Mouse (Mus musculus) gastrocnemius, adult 2 months (tissue): ENCODE measurements around the gene Gcc1. TPM values are rescaled to one million over a fixed set of nuclear protein-coding genes. Genes with fewer than 3 reads are reported as not detected.

Experiments
- DNase-seq: peaks from one replicate; pipeline ENCODE4 v3.0.0; 2022
- H3K27ac ChIP-seq: fragments of 200-600 bp; 2 replicates; pipeline ENCODE4 v1.8.1; 2022; ENCODE audit warnings: mild to moderate bottlenecking
- H3K4me3 ChIP-seq: fragments of 200-600 bp; 2 replicates; pipeline ENCODE4 v1.8.1; 2022; ENCODE audit warnings: mild to moderate bottlenecking, moderate library complexity
- CTCF ChIP-seq: fragments of 200-600 bp; IDR thresholded peaks from 2 replicates; pipeline ENCODE4 v1.8.1; 2022; ENCODE audit warnings: antibody characterized with exemption, mild to moderate bottlenecking, moderate library complexity
- intact Hi-C: fragments of 180-260 bp; cut with DNase I; formaldehyde crosslinking; loops from one replicate; pipeline ENCODE4 v1.15.1; 2025
- total RNA-seq, 2 experiments: library from RNA; stranded (reverse); gene quantifications; 2 replicates each; pipeline ENCODE4 v1.2.3; 2021

Gcc1 gene
- total RNA-seq, 2 experiments from 2014 or later = 5.8 to 7.9 TPM

DNA sequence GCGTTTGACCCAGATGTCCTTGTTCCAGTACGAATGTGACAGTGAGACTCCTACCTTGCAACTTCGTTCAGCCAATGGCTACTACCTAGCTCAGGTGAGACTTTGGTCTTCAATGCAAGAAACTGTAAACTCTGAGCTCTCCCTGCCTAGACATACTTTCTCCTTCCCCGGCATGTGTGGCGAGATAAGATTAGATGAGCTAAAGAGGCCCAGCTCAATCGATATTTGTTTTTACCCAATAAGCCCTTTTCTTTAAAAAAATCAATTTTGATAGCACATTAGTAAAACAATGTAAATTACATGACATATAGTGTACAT is 3.3 kb upstream of the Gcc1 start:
- no peak overlapping the region for H3K4me3 ChIP-seq
- intact Hi-C loops = no loop called here
- no peak for TF ChIP-seq CTCF
- no peak overlapping the region for H3K27ac ChIP-seq
- DNase-seq = no peak

DNA sequence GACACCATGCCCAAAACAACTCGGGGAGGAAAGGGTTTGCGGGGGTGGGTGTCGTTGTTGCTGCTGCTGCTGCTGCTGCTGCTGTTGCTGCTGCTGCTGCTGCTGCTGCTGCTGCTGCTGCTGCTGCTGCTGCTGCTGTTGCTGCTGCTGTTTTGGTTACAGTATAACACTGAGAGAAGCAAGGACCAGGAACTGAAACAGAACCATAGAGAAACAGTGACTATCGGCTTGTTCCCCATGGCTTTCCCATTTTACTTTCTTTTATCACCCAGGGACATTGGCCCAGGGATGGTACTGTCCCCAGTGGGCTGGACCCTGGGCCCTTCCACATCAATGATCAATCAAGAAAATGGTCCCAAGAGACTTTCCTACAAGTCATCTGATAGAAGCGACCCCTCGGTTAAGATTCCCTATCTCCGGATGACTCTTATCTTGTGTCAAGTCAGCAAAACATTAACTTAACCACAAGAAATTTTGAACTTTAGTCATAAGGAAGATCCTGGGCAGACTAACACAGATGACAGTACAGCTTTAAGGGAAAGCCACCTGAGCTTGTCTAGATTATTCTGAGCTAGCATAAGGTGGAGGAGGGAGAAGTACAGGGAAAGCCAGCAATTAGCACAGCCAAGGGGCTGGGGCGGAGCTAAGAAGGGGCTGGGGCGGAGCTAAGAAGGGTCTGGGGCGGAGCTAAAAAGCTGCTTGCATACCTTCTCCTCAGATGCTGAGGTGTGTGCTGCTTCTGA is 2.8 kb upstream of the Gcc1 start:
- Histone ChIP-seq H3K27ac (no peak overlapping the region), H3K4me3 (no peak overlapping the region)
- intact Hi-C loops = no loop called here
- TF ChIP-seq CTCF = no peak
- DNase-seq = no peak

DNA sequence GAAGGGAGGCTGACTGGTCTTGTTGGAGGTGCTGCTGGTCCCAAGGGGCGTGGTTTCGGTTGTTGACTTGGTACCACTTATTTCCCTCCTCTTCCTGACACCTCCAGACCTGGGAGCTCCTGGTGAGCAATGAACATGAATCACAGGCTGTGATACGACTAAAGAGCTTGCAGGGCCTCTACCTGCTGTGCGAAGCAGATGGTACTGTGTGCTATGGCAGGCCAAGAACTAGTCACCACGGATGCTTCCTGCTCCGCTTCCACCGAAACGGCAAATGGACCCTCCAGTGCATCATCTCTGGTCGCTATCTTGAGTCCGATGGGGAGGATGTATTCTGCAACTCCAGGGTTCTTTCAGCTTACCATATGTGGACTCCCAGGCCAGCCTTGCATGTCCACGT is 1.7 kb upstream of the Gcc1 start:
- Histone ChIP-seq H3K4me3 (no peak overlapping the region), H3K27ac (no peak overlapping the region)
- no peak for TF ChIP-seq CTCF
- DNase-seq = no peak
- intact Hi-C loops = no loop called here

DNA sequence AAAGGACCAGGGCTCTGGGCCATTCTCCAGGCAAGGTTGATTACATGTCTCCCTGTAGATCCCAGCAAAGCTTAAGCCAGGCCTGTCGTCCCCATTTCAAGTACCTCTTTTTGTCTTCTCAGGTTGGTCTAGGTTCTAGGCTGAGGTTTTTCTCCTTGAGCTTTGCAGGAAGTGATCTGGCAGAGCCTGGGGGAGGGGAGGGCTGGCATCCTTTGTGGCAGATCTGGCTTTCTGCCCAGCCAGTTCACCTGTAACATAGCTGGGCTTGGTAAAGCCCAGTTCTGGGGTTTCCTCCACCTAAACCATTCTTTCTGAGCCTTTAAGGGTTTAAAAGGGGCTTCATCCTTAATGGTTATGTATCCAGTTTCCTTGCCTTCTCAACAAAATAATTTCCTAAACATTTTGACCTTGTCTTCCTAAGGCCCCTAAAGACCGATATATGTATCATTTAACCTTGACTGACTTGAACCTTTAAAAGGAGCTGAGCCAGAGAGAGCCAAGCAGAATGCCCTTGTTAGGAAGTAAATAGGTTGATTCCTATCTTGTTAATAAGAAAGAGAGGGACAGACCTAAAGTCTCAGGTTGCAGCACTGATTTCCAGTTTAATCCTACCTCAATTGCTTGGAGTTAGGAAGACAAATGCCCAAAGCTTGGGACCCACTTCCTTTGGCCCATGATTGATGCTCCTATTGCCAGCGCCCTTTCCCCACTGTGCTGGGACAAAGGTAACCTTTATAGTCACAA is 922 bp downstream of the Gcc1 start, which contains the start of gene Fscn3:
TSS of gene Fscn3 (plus strand) at position 694 of the 744 bp plus-strand sequence.
- no peak for DNase-seq
- intact Hi-C loops = no loop called here
- no peak within 1 kb of the TSS for H3K27ac ChIP-seq
- no peak within 1 kb of the TSS for H3K4me3 ChIP-seq
- no peak for TF ChIP-seq CTCF

DNA sequence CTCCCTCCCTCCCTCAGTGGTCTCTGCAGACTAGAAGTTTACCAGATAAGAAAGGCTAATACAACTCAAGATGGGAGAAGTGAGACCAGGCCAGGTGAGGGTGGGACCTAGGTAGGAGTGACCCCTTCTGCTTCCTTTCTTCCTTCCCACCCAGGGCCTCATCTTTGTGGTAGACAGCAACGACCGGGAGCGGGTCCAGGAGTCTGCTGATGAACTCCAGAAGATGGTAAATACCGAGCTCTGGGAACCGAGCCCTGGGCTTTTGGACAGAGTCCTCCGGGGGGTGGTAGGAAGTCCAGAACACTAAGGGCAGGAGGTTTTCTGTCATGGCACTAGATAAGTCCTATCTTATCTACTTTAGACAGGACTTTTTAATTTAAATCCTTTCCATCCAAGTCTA is 3.2 kb downstream of the Gcc1 start:
- DNase-seq = peak; percentile 26
- Histone ChIP-seq H3K4me3 (peak overlapping the region; percentile 96), H3K27ac (no peak overlapping the region)
- no peak for TF ChIP-seq CTCF
- intact Hi-C loops = no loop called here

DNA sequence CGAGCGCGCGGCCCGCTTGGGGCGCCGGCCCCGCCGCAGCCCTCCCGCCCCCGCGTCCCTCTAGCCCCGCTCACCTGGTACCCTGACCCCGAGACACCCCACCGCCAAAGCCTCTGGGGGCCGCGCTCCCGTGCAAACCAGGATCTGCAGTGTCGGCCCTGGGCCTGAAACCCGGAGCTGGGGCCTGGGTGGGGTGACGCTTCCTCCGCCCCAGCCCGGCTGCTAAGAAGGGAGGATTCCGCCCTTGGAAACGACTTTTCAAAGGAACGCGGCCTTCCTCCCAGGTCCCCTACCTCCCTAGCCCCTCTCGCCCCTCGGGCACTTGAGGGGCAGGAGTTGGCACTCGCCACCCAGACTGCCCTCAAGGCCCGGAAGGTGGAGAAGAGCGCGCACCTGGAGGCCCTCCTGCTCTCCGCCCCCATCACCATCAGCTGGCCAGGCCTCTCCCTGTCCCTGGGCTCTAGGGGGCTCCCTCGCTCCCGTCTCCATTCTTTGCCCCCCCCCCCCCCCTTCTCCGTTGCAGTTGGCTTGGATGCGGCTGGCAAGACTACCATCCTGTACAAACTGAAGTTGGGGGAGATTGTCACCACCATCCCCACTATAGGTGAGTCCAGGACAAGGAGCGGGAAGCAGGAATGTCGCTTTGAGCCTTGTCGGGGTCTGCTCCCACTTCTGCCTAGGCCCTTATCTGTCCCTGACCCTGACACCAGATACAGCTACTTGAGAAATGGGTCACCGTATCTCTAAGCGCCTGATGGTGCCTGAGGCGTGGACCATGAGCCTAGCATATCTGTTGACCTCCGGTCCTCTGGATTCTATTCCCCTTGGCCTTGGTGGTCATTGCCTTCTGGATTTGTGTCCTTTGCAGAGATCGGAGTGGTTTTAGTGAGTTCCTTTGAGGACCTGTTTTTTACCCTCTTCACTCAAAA is 4.2 kb downstream of the Gcc1 start:
- peak overlapping the region; percentile 97 for H3K27ac ChIP-seq
- intact Hi-C loops = loop anchor here (1.0 to 5.0 kb wide), 3 partner anchors 38 to 162 kb away; no protein-coding TSS in a partner anchor
- H3K4me3 ChIP-seq = peak overlapping the region; percentile 96
- peak; percentile 59 for DNase-seq
- peak; percentile 23; the same call in 1 of the 2 replicates for TF ChIP-seq CTCF

DNA sequence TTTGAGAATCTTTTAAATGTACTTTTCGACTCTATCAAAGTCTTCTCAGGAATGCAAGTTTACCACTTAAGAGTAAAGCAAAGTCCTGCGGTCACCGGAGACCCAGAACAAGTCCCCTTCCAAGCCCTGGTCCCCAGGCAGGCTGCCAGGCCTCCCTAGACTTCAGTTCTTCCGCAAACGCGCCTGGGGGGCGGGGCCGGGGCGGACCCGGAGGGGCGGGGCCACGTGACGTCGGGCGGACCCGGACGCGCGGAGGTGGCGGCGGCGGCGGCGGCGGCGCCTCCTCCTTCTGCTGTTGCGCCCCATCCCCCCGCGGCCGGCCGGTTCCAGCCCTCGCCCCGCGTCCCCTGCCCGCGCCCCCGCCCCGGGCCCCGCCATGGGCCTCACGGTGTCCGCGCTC is 4.9 kb downstream of the Gcc1 start, which contains the start of gene Arf5:
TSS of gene Arf5 (plus strand) at position 248 of the 400 bp plus-strand sequence.
- peak within 1 kb of the TSS; percentile 96 for H3K4me3 ChIP-seq
- intact Hi-C loops = loop anchor here (1.0 to 5.0 kb wide), 3 partner anchors 39 to 161 kb away; no protein-coding TSS in a partner anchor
- no peak for TF ChIP-seq CTCF
- peak; percentile 98 for DNase-seq
- peak within 1 kb of the TSS; percentile 97 for H3K27ac ChIP-seq

DNA sequence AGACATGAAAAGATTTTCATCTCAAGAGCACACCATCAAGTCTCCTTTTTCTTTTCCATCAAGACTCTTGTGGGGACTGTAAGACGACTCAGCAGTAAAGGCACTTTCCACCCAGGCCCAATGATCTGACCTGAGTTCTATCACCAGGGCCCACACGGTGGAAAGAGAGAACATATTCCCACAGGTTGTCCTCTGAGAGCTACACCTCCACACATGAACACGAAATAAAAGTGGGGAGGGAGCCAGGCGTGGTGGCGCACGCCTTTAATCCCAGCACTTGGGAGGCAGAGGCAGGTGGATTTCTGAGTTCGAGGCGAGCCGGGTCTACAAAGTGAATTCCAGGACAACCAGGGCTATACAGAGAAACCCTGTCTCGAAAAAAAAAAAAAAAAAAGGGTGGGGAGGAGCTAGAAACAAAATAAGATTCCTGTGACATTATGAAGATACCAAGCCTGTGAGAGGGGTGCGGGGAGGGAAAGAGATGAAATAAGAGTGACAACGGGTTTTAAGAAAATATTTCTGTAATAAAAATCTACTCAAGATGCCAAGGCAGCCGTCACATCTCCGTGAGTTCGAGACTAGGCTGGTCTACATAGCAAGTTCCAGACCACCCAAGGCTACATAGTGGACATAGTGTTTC is 5.4 kb downstream of the Gcc1 start:
- Histone ChIP-seq H3K4me3 (peak overlapping the region; percentile 96), H3K27ac (peak overlapping the region; percentile 97)
- intact Hi-C loops = loop anchor here (1.0 to 5.0 kb wide), 3 partner anchors 40 to 160 kb away; no protein-coding TSS in a partner anchor
- no peak for TF ChIP-seq CTCF
- DNase-seq = no peak

DNA sequence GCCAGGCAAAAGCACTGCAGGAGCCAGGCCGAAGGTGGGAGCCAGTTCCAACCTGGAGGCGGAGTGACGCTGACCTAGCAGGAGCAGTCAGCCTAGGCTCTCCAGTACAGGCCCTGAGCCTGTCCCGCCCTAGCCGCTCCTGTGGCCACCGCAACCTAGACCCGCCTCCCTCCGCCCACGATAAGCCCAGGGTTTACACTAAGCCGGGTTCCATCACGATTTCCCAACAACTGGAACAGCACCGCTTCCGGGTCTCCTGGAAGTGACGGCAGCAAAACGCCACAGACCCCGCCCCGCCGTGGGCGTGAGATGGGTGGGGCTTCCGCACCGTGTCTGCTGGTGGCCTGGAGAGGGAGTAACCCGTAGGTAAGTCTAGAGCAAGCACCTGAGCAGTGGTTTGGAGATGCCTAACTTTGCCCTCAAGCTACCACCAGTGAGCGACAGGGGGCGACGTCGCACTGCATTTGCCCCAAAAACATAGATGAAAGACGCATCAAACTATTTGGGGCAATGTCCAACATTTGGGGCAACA is 6.7 kb downstream of the Gcc1 start:
- TF ChIP-seq CTCF = peak; percentile 60

DNA sequence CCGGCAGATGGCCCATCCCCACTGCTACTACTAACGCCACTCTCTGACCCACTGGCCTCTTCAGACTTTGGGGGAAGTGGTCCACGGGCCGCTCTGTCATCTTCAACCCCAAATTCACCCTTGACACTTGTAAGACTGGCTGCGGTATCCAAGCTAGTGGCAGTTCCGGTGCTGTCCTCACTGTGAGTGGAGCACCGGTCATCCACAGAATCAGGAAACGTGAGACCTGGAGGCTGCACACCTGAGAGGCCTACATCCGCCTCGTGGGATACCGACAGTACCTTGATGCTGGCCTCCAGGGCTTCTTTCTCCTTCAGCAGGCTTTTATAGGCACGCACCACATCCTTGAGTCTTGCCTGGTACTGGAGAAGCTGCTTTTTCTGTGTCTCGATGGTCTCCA is 7.3 kb downstream of the Gcc1 start:
- intact Hi-C loops = loop anchor here (5.0 kb wide), 2 partner anchors 41 to 159 kb away; no protein-coding TSS in a partner anchor

More for the DNA sequence above, 6.7 kb downstream of the Gcc1 start:
- Histone ChIP-seq H3K4me3 (peak overlapping the region; percentile 80), H3K27ac (peak overlapping the region; percentile 97)
- intact Hi-C loops = loop anchor here (5.0 kb wide), 2 partner anchors 41 to 159 kb away; no protein-coding TSS in a partner anchor
- DNase-seq = peak; percentile 97

DNA sequence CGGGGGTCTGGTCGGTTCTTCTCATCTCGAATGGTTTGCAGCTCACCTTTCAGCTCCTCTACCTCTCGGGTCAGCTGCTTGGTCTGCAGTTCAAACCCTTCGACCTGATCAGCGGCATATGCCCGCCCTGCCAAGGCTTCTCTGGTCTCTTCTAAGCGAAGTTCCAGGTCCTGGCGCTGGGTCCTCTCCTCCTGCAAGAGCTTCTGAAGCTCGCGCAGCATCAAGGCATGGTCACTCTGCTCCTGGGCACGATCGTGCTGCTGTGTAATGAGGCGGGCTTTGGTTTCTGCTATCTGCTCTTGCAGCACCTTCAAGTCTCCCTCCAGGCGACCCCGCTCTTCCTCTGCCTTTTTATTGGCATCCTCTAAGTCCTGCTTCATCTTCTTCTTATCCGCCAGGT is 7.8 kb downstream of the Gcc1 start:
- no peak for DNase-seq
- Histone ChIP-seq H3K4me3 (peak overlapping the region; percentile 80), H3K27ac (peak overlapping the region; percentile 97; the same call in 1 of the 2 replicates)
- no peak for TF ChIP-seq CTCF
- intact Hi-C loops = loop anchor here (5.0 kb wide), 2 partner anchors 42 to 158 kb away; no protein-coding TSS in a partner anchor

More for the DNA sequence above, 7.3 kb downstream of the Gcc1 start:
- DNase-seq = no peak
- no peak for TF ChIP-seq CTCF
- H3K27ac ChIP-seq = peak overlapping the region; percentile 97
- H3K4me3 ChIP-seq = peak overlapping the region; percentile 80
